Mouse (Mus musculus): ENCODE measurements at regions not wholly inside any gene's neighbourhood (a gene's known extent, or its start where the extent isn't known, plus 50 kb on each side); places are given as distances from the start of the nearest gene placed in this dataset.

DNA sequence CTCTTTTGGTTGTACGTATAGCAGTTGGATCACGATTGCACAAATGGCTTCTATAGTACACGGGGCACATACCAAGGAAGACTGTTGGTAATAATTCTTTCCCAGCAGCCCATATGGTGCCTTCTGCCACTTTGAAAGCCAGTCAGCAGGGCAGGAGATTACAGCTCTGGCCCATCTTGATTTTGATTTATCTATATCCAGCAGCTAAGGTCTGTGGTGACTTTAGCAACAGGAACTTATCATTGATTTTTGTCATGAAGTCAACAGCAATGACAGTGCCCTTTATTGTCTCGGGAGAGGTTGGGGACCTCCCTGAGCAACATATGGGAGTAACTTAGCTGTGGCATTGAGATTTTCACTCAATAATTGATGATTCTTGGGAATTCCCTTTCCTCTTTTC lies 64.1 kb upstream of the Tab2 start:
- no peak for DNase-seq (ENCODE audit: low spot score)

DNA sequence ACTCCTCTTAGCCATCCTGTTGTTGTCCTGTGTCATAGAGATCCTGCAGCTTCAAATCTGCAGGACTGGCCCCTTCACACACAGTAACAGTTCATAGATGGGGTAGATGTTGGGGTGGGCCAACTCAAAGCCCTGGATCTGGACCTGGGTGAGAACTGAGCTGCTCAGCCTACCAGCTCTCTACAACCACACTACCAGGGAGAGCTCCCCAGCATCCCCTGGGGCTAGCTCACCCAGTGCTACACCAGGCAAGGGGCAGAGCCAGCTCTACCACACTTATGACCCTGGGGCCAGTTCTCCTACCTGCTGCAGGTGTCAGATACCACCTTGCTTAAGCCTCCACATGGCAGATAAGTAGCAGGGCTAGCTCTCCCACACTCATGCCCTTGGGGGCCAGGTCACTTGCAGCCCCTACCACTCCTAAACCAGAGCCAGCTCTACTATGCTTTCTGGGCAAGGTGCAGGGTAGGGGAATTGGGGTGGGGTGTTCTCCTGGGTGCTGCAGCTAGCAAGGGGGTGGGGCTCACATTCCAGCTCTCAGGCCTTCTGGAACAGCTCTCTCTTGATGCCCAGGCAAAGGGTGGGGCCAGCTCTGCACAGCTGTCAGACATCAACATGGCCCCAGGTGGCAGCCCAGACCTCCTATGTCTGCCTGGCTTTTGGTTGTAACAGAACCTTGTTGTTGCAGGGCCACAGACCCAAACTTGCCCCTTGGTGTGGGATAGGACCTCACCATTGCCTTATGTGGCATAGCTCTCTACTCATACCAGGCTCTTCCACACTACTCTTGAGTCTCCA lies 62.4 kb upstream of the Tab2 start:
- no peak for DNase-seq (ENCODE audit: low spot score)

DNA sequence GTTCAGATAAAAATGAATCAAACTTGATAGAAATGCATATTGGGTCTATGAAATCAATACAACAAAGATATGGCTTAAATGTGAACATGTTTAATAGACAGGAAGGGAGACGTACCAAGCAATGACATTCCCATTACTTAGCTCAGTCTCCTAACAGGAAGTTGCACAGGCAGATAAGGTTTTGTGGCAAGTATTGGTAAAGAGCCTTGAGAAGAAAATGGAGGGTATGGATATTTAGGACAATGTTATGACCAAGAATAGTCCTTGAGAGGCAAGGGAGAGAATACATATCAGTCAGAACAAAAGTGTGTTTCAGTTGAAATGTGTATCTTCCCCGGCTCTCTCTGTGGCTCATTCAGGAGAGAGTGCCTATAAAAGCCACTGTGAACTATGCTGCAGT lies 60.7 kb upstream of the Tab2 start:
- DNase-seq (ENCODE audit: low spot score): no peak

DNA sequence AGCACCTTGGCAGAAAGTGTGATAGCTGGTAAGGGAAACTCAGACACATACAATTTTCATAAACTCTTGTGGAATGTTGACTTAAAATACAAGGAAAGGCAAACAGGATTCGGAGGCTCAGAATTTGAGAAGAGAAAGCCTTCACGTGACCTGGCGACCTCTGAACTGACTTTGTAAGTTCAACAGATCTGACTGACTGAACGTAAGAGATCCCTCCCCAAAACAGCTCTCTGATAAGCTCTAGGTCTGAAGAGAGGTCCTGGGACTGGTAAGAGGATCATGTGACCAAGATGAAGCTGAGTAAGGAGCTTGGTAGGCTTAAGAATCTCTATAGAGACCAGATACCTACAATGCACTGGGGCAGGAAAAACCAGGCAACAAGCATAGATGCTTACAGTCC lies 55.7 kb upstream of the Tab2 start:
- DNase-seq (ENCODE audit: low spot score): no peak

DNA sequence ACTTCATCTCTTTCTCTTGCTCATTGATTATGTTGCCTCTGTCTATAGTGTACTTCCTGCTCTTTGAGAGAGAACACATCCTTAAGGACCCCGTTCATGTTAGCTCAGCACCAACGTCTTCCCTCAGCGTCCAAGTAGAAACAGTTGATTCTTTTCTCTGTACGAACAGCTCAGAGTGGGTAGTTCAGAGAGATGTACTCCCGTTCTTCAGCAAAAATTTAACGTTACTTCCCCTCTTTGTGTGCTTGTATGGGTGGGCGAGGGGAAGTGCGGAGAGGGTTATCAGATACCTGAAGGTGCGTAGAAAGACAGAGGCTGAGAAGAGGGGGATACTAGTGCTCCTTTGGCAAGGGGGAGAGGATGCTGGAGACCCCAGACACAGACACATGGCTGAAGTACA lies 55.1 kb upstream of the Tab2 start:
- no peak for DNase-seq (ENCODE audit: low spot score)

DNA sequence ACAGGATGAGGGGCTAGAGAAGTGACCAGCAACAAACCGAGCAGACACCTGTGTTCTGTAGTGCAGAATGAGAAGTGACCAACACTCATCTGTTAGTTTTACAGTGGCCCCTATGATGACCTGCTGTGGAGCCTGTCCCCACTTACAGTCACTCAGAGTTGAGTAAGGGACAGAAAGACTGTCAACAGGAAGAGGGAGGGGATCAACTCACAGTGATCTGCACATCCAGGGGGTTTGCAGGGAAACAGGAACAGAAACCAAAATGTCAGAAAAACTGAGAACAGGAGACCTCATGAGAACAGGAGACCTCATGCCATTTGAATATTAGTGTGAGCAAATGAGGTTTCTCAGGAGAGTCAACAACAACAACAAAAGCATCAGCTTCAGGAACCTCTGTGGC lies 53.8 kb upstream of the Tab2 start:
- DNase-seq (ENCODE audit: low spot score): no peak

DNA sequence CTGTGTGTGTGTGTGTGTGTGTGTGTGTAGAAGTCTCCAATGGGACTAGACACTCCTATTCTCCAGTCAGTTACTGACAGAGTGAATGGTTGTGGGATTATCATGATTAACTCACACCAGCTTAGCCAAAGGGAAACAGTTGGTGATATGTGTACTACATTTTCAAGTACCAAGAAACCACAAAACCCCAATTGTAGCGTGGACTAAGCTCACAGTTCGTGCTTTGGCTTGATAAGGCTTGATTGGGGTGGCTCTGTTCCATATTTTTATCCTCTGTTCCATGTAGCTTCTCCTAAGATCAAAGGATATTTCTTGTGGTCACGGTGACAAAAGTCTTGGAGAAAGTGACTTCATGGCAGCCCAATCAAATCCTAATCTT lies 51.9 kb upstream of the Tab2 start:
- no peak for DNase-seq (ENCODE audit: low spot score)

DNA sequence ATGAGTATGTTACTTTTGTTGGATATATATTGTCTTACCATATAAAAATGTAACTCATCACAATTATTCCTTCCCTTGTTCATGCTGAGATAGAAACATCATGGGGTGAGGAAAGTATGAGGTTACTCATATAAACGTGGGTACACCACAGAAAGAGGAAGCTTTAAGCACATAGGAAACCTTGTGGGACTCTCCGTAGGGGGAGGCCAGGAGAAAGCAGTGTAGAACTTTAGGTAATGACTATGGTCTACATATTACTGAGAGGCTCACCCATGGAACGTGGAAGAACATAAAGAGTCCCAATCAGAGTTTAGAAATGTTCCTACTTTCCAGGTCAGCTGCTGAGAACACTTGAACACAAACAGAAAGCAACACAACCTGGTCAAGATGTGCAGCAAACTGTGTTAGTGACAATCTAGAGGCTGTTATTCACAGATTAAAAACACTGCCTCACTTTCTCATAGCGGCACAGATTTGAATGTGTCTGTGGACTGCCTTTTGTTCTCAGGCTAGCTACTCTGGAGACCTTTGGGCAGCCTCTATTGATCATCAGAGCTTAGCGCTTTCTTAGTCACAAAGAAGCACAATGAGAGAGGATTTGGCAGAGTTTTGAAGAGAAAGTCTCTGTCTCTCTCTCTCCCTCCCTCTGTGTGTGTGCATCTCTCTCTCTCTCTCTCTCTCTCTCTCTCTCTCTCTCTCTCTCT lies 51.4 kb upstream of the Tab2 start:
- DNase-seq (ENCODE audit: low spot score): no peak
